Mouse (Mus musculus) MEL (cell line): ENCODE results near the gene D17Wsu92e. TPM values are rescaled to one million over a fixed set of nuclear protein-coding genes. Genes with fewer than 3 reads are reported as not detected.

Experiments
- DNase-seq: peaks from one replicate; pipeline ENCODE4 v3.0.0; 2011; ENCODE audit warnings: low read depth, low spot score
- H3K27ac ChIP-seq: 2 replicates; pipeline ENCODE4 v1.5.1; 2012; ENCODE audit warnings: low read depth, mild to moderate bottlenecking, control low read depth, low read length, moderate library complexity; ENCODE audit not compliant: control insufficient read depth
- H3K27me3 ChIP-seq, 2 experiments: fragments of 150-350 bp in 1 of 2; sonication (generic) in 1 of 2; 2 replicates each; pipeline ENCODE4 v1.6.1; 2012; ENCODE audit warnings: low read length in 2 of 2, mild to moderate bottlenecking in 2 of 2, improper control_type of control experiment in 1 of 2, moderate library complexity in 1 of 2; ENCODE audit not compliant: insufficient read depth in 2 of 2, control insufficient read depth in 1 of 2
- H3K36me3 ChIP-seq, 2 experiments: 2 replicates each; pipeline ENCODE4 v1.6.1; 2012 to 2014; ENCODE audit warnings: low read length in 2 of 2, improper control_type of control experiment in 1 of 2, inconsistent platforms in 1 of 2, mild to moderate bottlenecking in 1 of 2; ENCODE audit not compliant: insufficient read depth in 2 of 2, control insufficient read depth in 1 of 2
- H3K4me1 ChIP-seq, 2 experiments: fragments of 150-350 bp in 1 of 2; sonication (generic) in 1 of 2; 2 replicates each; pipeline ENCODE4 v1.6.1; 2012; ENCODE audit warnings: low read length in 2 of 2, improper control_type of control experiment in 1 of 2, mild to moderate bottlenecking in 1 of 2; ENCODE audit not compliant: insufficient read depth in 2 of 2, control insufficient read depth in 1 of 2
- H3K4me3 ChIP-seq, 2 experiments: fragments of 150-350 bp in 1 of 2; sonication (generic) in 1 of 2; 2 replicates each; pipeline ENCODE4 v1.5.1; 2012; ENCODE audit warnings: low read depth in 2 of 2, low read length in 2 of 2, mild to moderate bottlenecking in 2 of 2, moderate library complexity in 2 of 2, control low read depth in 1 of 2, improper control_type of control experiment in 1 of 2; ENCODE audit not compliant: control insufficient read depth in 1 of 2, insufficient read depth in 1 of 2
- H3K79me2 ChIP-seq: 2 replicates; pipeline ENCODE4 v1.6.1; 2012; ENCODE audit warnings: mild to moderate bottlenecking, low read length, moderate library complexity; ENCODE audit not compliant: control insufficient read depth, poor library complexity, insufficient read depth
- H3K9ac ChIP-seq: 2 replicates; pipeline ENCODE4 v1.6.1; 2012; ENCODE audit warnings: low read depth, mild to moderate bottlenecking, control low read depth, low read length, moderate library complexity; ENCODE audit not compliant: control insufficient read depth, poor library complexity, severe bottlenecking
- H3K9me3 ChIP-seq: fragments of 150-350 bp; sonication (generic); replicated peaks from 2 replicates; pipeline ENCODE4 v1.6.1; 2012; ENCODE audit warnings: mild to moderate bottlenecking, low read length, improper control_type of control experiment, moderate library complexity; ENCODE audit not compliant: insufficient read depth
- BHLHE40 ChIP-seq: IDR thresholded peaks from 2 replicates; pipeline ENCODE4 v1.6.1; 2012; ENCODE audit warnings: low read depth, mild to moderate bottlenecking, inconsistent platforms, low read length, improper control_type of control experiment, borderline replicate concordance
- CHD1 ChIP-seq: IDR thresholded peaks from 2 replicates; pipeline ENCODE4 v1.6.1; 2012; ENCODE audit warnings: low read depth, mild to moderate bottlenecking, inconsistent platforms, low read length, improper control_type of control experiment
- CTCF ChIP-seq, 3 experiments: IDR thresholded peaks in 2 of 3; conservative IDR thresholded peaks in 1 of 3; 2 replicates each; pipeline ENCODE4 v1.5.1; 2011 to 2012; ENCODE audit warnings: low read length in 3 of 3, low read depth in 2 of 3, mild to moderate bottlenecking in 2 of 3, improper control_type of control experiment in 1 of 3, inconsistent platforms in 1 of 3, mixed read lengths in 1 of 3, moderate library complexity in 1 of 3; ENCODE audit not compliant: control insufficient read depth in 1 of 3, insufficient read depth in 1 of 3, poor library complexity in 1 of 3, severe bottlenecking in 1 of 3
- E2F4 ChIP-seq: IDR thresholded peaks from 2 replicates; pipeline ENCODE4 v1.6.1; 2011; ENCODE audit warnings: low read depth, low read length, improper control_type of control experiment, borderline replicate concordance
- ELF1 ChIP-seq: IDR thresholded peaks from 2 replicates; pipeline ENCODE4 v1.6.1; 2014; ENCODE audit warnings: low read depth, mild to moderate bottlenecking, inconsistent platforms, low read length, improper control_type of control experiment, moderate library complexity
- ETS1 ChIP-seq: IDR thresholded peaks from 2 replicates; pipeline ENCODE4 v1.6.1; 2012; ENCODE audit warnings: low read depth, mild to moderate bottlenecking, inconsistent platforms, low read length, improper control_type of control experiment, moderate library complexity
- GABPA ChIP-seq: IDR thresholded peaks from 2 replicates; pipeline ENCODE4 v1.6.1; 2012; ENCODE audit warnings: low read depth, mild to moderate bottlenecking, inconsistent platforms, low read length, improper control_type of control experiment, moderate library complexity
- GATA1 ChIP-seq: IDR thresholded peaks from 2 replicates; pipeline ENCODE4 v1.6.1; 2011; ENCODE audit warnings: low read depth, low read length, improper control_type of control experiment
- HCFC1 ChIP-seq: IDR thresholded peaks from 2 replicates; pipeline ENCODE4 v1.6.1; 2012; ENCODE audit warnings: low read depth, mild to moderate bottlenecking, inconsistent platforms, low read length, improper control_type of control experiment, moderate library complexity
- JUND ChIP-seq: IDR thresholded peaks from 2 replicates; pipeline ENCODE4 v1.6.1; 2011; ENCODE audit warnings: low read depth, mild to moderate bottlenecking, improper control_type of control experiment, low read length
- KAT2A ChIP-seq: conservative IDR thresholded peaks from 2 replicates; pipeline ENCODE4 v1.6.1; 2012; ENCODE audit warnings: low read depth, low read length, improper control_type of control experiment, inconsistent platforms
- MAFK ChIP-seq: IDR thresholded peaks from 2 replicates; pipeline ENCODE4 v1.6.1; 2011; ENCODE audit warnings: low read depth, mild to moderate bottlenecking, low read length, improper control_type of control experiment, borderline replicate concordance
- MAX ChIP-seq: IDR thresholded peaks from 2 replicates; pipeline ENCODE4 v1.6.1; 2011; ENCODE audit warnings: low read length, improper control_type of control experiment
- MAZ ChIP-seq: IDR thresholded peaks from 2 replicates; pipeline ENCODE4 v1.6.1; 2012; ENCODE audit warnings: low read depth, mild to moderate bottlenecking, inconsistent platforms, low read length, improper control_type of control experiment
- MEF2A ChIP-seq: IDR thresholded peaks from 2 replicates; pipeline ENCODE4 v1.6.1; 2014; ENCODE audit warnings: low read depth, mild to moderate bottlenecking, inconsistent platforms, low read length, improper control_type of control experiment; ENCODE audit not compliant: poor library complexity, insufficient replicate concordance, severe bottlenecking; ENCODE audit errors: extremely low read depth
- MXI1 ChIP-seq: IDR thresholded peaks from 2 replicates; pipeline ENCODE4 v1.6.1; 2011; ENCODE audit warnings: mild to moderate bottlenecking, low read depth, low read length, improper control_type of control experiment
- MYB ChIP-seq: IDR thresholded peaks from 2 replicates; pipeline ENCODE4 v1.6.1; 2011; ENCODE audit warnings: mild to moderate bottlenecking, low read depth, low read length, improper control_type of control experiment
- NELFE ChIP-seq: IDR thresholded peaks from 2 replicates; pipeline ENCODE4 v1.6.1; 2011; ENCODE audit warnings: low read depth, low read length, improper control_type of control experiment
- NRF1 ChIP-seq: IDR thresholded peaks from 2 replicates; pipeline ENCODE4 v1.6.1; 2014; ENCODE audit warnings: low read depth, mild to moderate bottlenecking, inconsistent platforms, low read length, improper control_type of control experiment, moderate library complexity; ENCODE audit not compliant: poor library complexity, insufficient read depth, severe bottlenecking
- POLR2A ChIP-seq, 2 experiments: IDR thresholded peaks; 2 replicates each; pipeline ENCODE4 v1.6.1; 2011 to 2012; ENCODE audit warnings: low read length in 2 of 2, mild to moderate bottlenecking in 2 of 2, control low read depth in 1 of 2, improper control_type of control experiment in 1 of 2, low read depth in 1 of 2, moderate library complexity in 1 of 2; ENCODE audit not compliant: control insufficient read depth in 1 of 2, insufficient read depth in 1 of 2, poor library complexity in 1 of 2
- POLR2AphosphoS2 ChIP-seq: IDR thresholded peaks from 2 replicates; pipeline ENCODE4 v1.6.1; 2011; ENCODE audit warnings: low read length, improper control_type of control experiment
- POLR2AphosphoS5 ChIP-seq: IDR thresholded peaks from 2 replicates; pipeline ENCODE4 v1.6.1; 2012; ENCODE audit warnings: low read depth, borderline replicate concordance, mild to moderate bottlenecking, inconsistent platforms, low read length, moderate library complexity, mixed read lengths
- RAD21 ChIP-seq: IDR thresholded peaks from 2 replicates; pipeline ENCODE4 v1.6.1; 2011; ENCODE audit warnings: mild to moderate bottlenecking, low read depth, low read length, improper control_type of control experiment
- SMC3 ChIP-seq: IDR thresholded peaks from 2 replicates; pipeline ENCODE4 v1.6.1; 2011; ENCODE audit warnings: low read depth, low read length, improper control_type of control experiment
- TAL1 ChIP-seq: IDR thresholded peaks from 2 replicates; pipeline ENCODE4 v1.6.1; 2012; ENCODE audit warnings: mild to moderate bottlenecking, inconsistent platforms, low read length, moderate library complexity, mixed read lengths
- TBP ChIP-seq: IDR thresholded peaks from 2 replicates; pipeline ENCODE4 v1.8.0; 2011; ENCODE audit warnings: low read depth, low read length, improper control_type of control experiment
- TCF12 ChIP-seq: IDR thresholded peaks from 2 replicates; pipeline ENCODE4 v1.6.1; 2014; ENCODE audit warnings: low read depth, mild to moderate bottlenecking, inconsistent platforms, low read length, improper control_type of control experiment, moderate library complexity
- USF1 ChIP-seq: IDR thresholded peaks from 2 replicates; pipeline ENCODE4 v1.6.1; 2014; ENCODE audit warnings: low read depth, mild to moderate bottlenecking, inconsistent platforms, low read length, improper control_type of control experiment, moderate library complexity
- USF2 ChIP-seq, 2 experiments: IDR thresholded peaks; 2 replicates each; pipeline ENCODE4 v1.6.1; 2011 to 2012; ENCODE audit warnings: improper control_type of control experiment in 2 of 2, low read length in 2 of 2, borderline replicate concordance in 1 of 2, inconsistent platforms in 1 of 2, low read depth in 1 of 2, mild to moderate bottlenecking in 1 of 2; ENCODE audit not compliant: insufficient read depth in 1 of 2
- ZC3H11A ChIP-seq: IDR thresholded peaks from 2 replicates; pipeline ENCODE4 v1.6.1; 2012; ENCODE audit warnings: low read depth, mild to moderate bottlenecking, inconsistent platforms, low read length, improper control_type of control experiment
- ZKSCAN1 ChIP-seq: IDR thresholded peaks from 2 replicates; pipeline ENCODE4 v1.6.1; 2012; ENCODE audit warnings: low read depth, mild to moderate bottlenecking, inconsistent platforms, low read length, improper control_type of control experiment, moderate library complexity
- ZMIZ1 ChIP-seq: IDR thresholded peaks from 2 replicates; pipeline ENCODE4 v1.6.1; 2012; ENCODE audit warnings: low read depth, mild to moderate bottlenecking, inconsistent platforms, low read length, improper control_type of control experiment, moderate library complexity
- ZNF384 ChIP-seq: IDR thresholded peaks from 2 replicates; pipeline ENCODE4 v1.6.1; 2012; ENCODE audit warnings: low read depth, mild to moderate bottlenecking, inconsistent platforms, low read length, improper control_type of control experiment
- polyA plus RNA-seq, 2 experiments: library from polyadenylated mRNA; stranded (reverse) in 1 of 2; unstranded in 1 of 2; fragments of >175 nt in 1 of 2; fragments of >200 nt in 1 of 2; gene quantifications; 2 replicates each; pipeline versions ENCODE4 v1.2.1 to v1.2.4; 2012; ENCODE audit warnings: low replicate concordance in 2 of 2, low read depth in 1 of 2; ENCODE audit not compliant: insufficient read length in 2 of 2, insufficient read depth in 1 of 2, missing spikeins in 1 of 2
- total RNA-seq: library from RNA; depleted of rRNA; stranded (reverse); fragments of 300-350 nt; gene quantifications from 2 replicates; pipeline ENCODE4 v1.2.3, GENCODE M21; 2012

D17Wsu92e gene
- total and polyA plus RNA-seq, 3 experiments: 72.5 to 108 TPM; not detected in 1

DNA sequence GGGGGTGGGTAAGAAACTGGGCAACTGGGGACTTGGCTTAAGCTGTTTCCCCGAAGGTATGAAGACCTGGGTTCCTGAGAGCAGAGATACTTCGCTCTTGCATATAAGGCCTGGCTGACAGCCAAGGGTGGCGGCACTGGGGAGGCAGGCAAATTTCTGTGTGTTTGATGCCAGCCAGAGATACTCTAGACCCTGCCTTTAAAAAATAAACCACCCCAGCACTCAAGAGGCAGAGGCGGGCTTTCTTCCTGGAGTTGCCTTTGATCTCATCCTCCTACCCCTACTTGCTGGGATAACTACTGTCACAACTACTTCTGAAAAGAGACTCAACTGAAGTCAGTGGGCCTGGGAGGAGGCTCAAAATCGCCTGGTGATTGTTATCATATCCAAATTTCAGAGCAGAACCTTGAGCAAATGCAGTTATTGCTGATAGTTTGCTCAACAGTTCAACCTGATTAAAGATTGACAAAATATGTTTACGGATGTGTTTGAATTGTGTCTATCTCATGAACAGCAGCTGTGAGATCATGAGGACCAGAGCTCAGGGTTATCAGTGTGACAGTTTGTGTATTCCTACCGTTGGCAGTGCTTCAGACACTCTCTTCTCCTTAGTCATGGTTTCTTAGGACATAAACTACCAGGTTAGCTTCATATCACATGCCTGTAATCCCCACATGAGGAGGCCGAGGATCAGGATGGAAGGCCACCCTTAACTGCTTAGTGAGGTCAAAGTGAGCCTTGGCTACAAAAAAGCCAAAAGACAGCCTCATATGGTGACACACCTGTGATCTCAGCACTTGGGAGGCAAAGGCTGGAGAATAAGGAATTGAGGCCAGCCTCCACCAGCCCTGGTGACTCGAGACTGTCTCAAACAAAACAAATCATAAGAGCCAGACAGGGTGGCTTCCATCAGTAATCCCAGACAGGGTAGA, 1.2 kb upstream of the D17Wsu92e start:
- peaks cover 9 to 19% of the 10 kb centered on the region in 2 experiments for H3K4me1 ChIP-seq
- peak overlapping the region; percentile 81 for H3K9ac ChIP-seq
- peak overlapping the region; percentile 93 for H3K27ac ChIP-seq
- no peaks in the 10 kb centered on the region for H3K9me3 ChIP-seq
- H3K4me3 ChIP-seq: peak overlapping the region; percentile 77 to 79
- peak; percentile 89 for DNase-seq
- no peaks in the 10 kb centered on the region for H3K27me3 ChIP-seq
- peaks cover 0 to 27% of the 10 kb centered on the region in 2 experiments; a peak in 2 of 4 replicates for H3K36me3 ChIP-seq
- peaks cover 36% of the 10 kb centered on the region for H3K79me2 ChIP-seq
- TF ChIP-seq RAD21: no peak
- TF ChIP-seq ELF1: 0 out of 2 replicates have a peak, but pooled peaks have one; percentile 15
- peak; percentile 78 for TF ChIP-seq GABPA
- no peak for TF ChIP-seq NRF1
- peak; percentile 9; the same call in 1 of the 2 replicates for TF ChIP-seq SMC3
- TF ChIP-seq ZKSCAN1: no peak
- no peak; the same call in 1 of the 2 replicates for TF ChIP-seq KAT2A
- TF ChIP-seq ZC3H11A: 0 out of 2 replicates have a peak, but pooled peaks have one; percentile 1
- 0 out of 4 replicates have a peak, but pooled peaks of 1 of the 2 experiments have one; percentile 22 for TF ChIP-seq POLR2A (IDR thresholded peaks at IDR 0.05; ENCODE audit: control insufficient read depth in 1 of 2, insufficient read depth in 1 of 2, low read depth in 1 of 2, low read length in 2 of 2, poor library complexity in 1 of 2)
- TF ChIP-seq CTCF (IDR thresholded peaks at IDR 0.05 in 2 of 3, conservative IDR thresholded peaks at IDR 0.05 in 1 of 3; ENCODE audit: control insufficient read depth in 1 of 3, insufficient read depth in 1 of 3, low read depth in 2 of 3, low read length in 3 of 3, poor library complexity in 1 of 3, severe bottlenecking in 1 of 3): no peak
- TF ChIP-seq TCF12: peak; percentile 94
- peak; percentile 90 for TF ChIP-seq GATA1
- peak; percentile 35; the same call in 1 of the 2 replicates for TF ChIP-seq USF1
- no peak for TF ChIP-seq USF2 (IDR thresholded peaks at IDR 0.05; ENCODE audit: borderline replicate concordance in 1 of 2, insufficient read depth in 1 of 2, low read depth in 1 of 2, low read length in 2 of 2)
- peak; percentile 73 for TF ChIP-seq TAL1
- TF ChIP-seq POLR2AphosphoS2: no peak; the same call in 1 of the 2 replicates
- peak; percentile 83 for TF ChIP-seq MAX
- TF ChIP-seq CHD1: no peak
- no peak for TF ChIP-seq MEF2A
- TF ChIP-seq ZNF384: 0 out of 2 replicates have a peak, but pooled peaks have one; percentile 15
- 0 out of 2 replicates have a peak, but pooled peaks have one; percentile 21 for TF ChIP-seq E2F4
- TF ChIP-seq JUND: peak; percentile 39; the same call in 1 of the 2 replicates
- TF ChIP-seq MAFK: 0 out of 2 replicates have a peak, but pooled peaks have one; percentile 74
- peak; percentile 72 for TF ChIP-seq MXI1
- peak; percentile 96 for TF ChIP-seq MYB
- TF ChIP-seq MAZ: 0 out of 2 replicates have a peak, but pooled peaks have one; percentile 57
- peak; percentile 99 for TF ChIP-seq ETS1
- TF ChIP-seq HCFC1: peak; percentile 69
- TF ChIP-seq ZMIZ1: no peak; the same call in 1 of the 2 replicates
- 0 out of 2 replicates have a peak, but pooled peaks have one; percentile 29 for TF ChIP-seq TBP
- no peak for TF ChIP-seq POLR2AphosphoS5
- 0 out of 2 replicates have a peak, but pooled peaks have one; percentile 54 for TF ChIP-seq NELFE
- TF ChIP-seq BHLHE40: peak; percentile 63; the same call in 1 of the 2 replicates
